Mouse (Mus musculus) heart, embryonic 13.5 days (tissue): ENCODE results near the gene Pacrg. TPM values are rescaled to one million over a fixed set of nuclear protein-coding genes. Genes with fewer than 3 reads are reported as not detected.

Experiments used
- ATAC-seq: fragments of 200-750 bp; cut with Nextera tagmentation; 2 replicates; pipeline ENCODE4 v1.8.0; 2017; ENCODE audit warnings: moderate TSS enrichment; ENCODE audit not compliant: insufficient number of reproducible peaks, low FRiP score, low TSS enrichment; ENCODE audit errors: extremely low read depth
- H3K27ac ChIP-seq: fragments of 300-500 bp; sonication (generic); replicated peaks from 2 replicates; pipeline ENCODE4 v1.5.1; 2015; ENCODE audit warnings: moderate library complexity, mild to moderate bottlenecking, inconsistent platforms
- H3K27me3 ChIP-seq: fragments of 300-500 bp; sonication (generic); replicated peaks from 2 replicates; pipeline ENCODE4 v1.6.1; 2015; ENCODE audit warnings: mild to moderate bottlenecking, inconsistent platforms
- H3K36me3 ChIP-seq: fragments of 300-500 bp; sonication (generic); 2 replicates; pipeline ENCODE4 v1.6.1; 2015; ENCODE audit warnings: mild to moderate bottlenecking, inconsistent platforms
- H3K4me1 ChIP-seq: fragments of 300-500 bp; sonication (generic); 2 replicates; pipeline ENCODE4 v1.6.1; 2015; ENCODE audit warnings: inconsistent platforms
- H3K4me2 ChIP-seq: fragments of 300-500 bp; sonication (generic); 2 replicates; pipeline ENCODE4 v1.6.1; 2015; ENCODE audit warnings: inconsistent platforms, mild to moderate bottlenecking, moderate library complexity
- H3K4me3 ChIP-seq: fragments of 300-500 bp; sonication (generic); 2 replicates; pipeline ENCODE4 v1.5.1; 2015; ENCODE audit warnings: moderate library complexity, mild to moderate bottlenecking, inconsistent platforms
- H3K9ac ChIP-seq: fragments of 300-500 bp; sonication (generic); 2 replicates; pipeline ENCODE4 v1.6.1; 2015; ENCODE audit warnings: inconsistent platforms, mild to moderate bottlenecking, moderate library complexity
- H3K9me3 ChIP-seq: fragments of 300-500 bp; sonication (generic); 2 replicates; pipeline ENCODE4 v1.6.1; 2016; ENCODE audit warnings: inconsistent platforms
- WGBS: fragments of 180-500 bp; shearing (Covaris S2); methylation state at CpG from one replicate; pipeline ENCODE4 v1.1.7; 2015; ENCODE audit warnings: mixed read lengths; 5-methylcytosine and 5-hydroxymethylcytosine counted together
- polyA plus RNA-seq: library from polyadenylated mRNA; unstranded; fragments of >200 nt; fragmentation: Nextera tagmentation; extraction: Ambion mirVana; gene quantifications from 2 replicates; pipeline ENCODE4 v1.2.1, GENCODE M21; 2015

The Pacrg gene
- polyA plus RNA-seq, 1 experiment from 2014 or later, result 0.64 TPM

- H3K9me3 ChIP-seq, result no peaks in the 10 kb centered on the region
- no peaks in the 10 kb centered on the region for H3K27me3 ChIP-seq
- H3K4me1 ChIP-seq, result peaks cover 68% of the 10 kb centered on the region
- H3K4me2 ChIP-seq, result no peak overlapping the region
- 72% methylated on average over 13 of the region's 13 CpGs for WGBS
- no peak for ATAC-seq
- H3K27ac ChIP-seq, result peak overlapping the region; percentile 20; the same call in 1 of the 2 replicates
- H3K36me3 ChIP-seq, result no peaks in the 10 kb centered on the region
- no peak overlapping the region for H3K9ac ChIP-seq
- no peak overlapping the region for H3K4me3 ChIP-seq
Observed at GRCm38 (mm10) chr17:10365501-10366482, 474.3 kb downstream of the Pacrg start.

- 85% methylated on average over 3 of the region's 3 CpGs for WGBS
- Histone ChIP-seq H3K27me3 (no peaks in the 10 kb centered on the region), H3K9me3 (no peaks in the 10 kb centered on the region), H3K9ac (no peak overlapping the region), H3K4me3 (no peak overlapping the region), H3K36me3 (no peaks in the 10 kb centered on the region), H3K4me2 (no peak overlapping the region), H3K27ac (0 out of 2 replicates have a peak overlapping the region, but pooled peaks have one; percentile 2), H3K4me1 (peaks cover 75% of the 10 kb centered on the region)
- no peak for ATAC-seq
Observed at GRCm38 (mm10) chr17:10363151-10363550, 477.0 kb downstream of the Pacrg start.

- WGBS, result 65% methylated on average over 7 of the region's 7 CpGs
- H3K27ac ChIP-seq, result 0 out of 2 replicates have a peak overlapping the region, but pooled peaks have one; percentile 29
- no peak for ATAC-seq
- H3K9me3 ChIP-seq, result no peaks in the 10 kb centered on the region
- H3K4me1 ChIP-seq, result peaks cover 74% of the 10 kb centered on the region
- no peak overlapping the region for H3K9ac ChIP-seq
- H3K4me3 ChIP-seq, result no peak overlapping the region
- H3K36me3 ChIP-seq, result no peaks in the 10 kb centered on the region
- no peak overlapping the region for H3K4me2 ChIP-seq
- H3K27me3 ChIP-seq, result no peaks in the 10 kb centered on the region
Observed at GRCm38 (mm10) chr17:10361882-10362291, 478.2 kb downstream of the Pacrg start.

DNA sequence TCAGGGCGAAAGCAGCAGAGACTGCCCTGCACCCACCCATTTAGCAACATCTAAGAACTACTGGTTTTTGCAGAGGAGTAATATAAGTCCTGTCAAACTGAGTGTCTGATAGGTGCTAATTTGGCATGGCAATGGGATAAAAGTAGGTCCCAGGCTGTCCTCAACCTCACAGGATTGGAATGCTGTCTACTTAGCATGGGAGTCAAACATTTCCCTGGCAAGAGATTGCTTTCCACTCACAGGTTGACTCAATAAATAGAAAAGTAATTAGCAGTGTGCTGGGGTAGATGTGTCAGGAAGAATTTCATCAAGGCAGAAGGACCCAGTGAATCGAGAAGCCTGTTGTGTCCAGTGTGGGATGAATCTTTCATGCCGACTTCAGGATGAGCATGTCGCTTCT is 479.4 kb downstream of the Pacrg start:
- WGBS, result 43% methylated on average over 4 of the region's 4 CpGs

DNA sequence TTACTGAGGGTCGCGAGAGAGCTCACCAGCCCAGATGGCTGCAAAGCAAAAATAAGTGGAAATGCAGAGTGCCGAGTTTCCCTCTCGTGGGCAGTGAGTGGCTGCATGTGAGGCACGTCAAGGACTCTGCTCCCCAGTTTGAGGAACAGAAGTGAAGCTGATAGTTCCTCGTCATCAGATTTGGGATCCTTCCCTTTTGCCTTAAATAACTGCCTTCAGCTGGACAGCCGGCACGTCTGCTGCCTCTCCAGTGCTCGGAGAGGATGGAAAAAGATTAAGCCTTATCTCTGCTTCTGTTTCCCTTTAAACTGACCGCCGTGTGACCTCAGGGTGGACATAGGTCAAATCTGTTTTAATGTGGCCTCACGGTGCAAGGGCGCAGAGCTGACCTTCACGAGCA is 480.6 kb downstream of the Pacrg start:
- no peaks in the 10 kb centered on the region for H3K9me3 ChIP-seq
- no peaks in the 10 kb centered on the region for H3K27me3 ChIP-seq
- H3K4me1 ChIP-seq, result peaks cover 69% of the 10 kb centered on the region
- no peak overlapping the region for H3K4me3 ChIP-seq
- WGBS, result 14% methylated on average over 14 of the region's 14 CpGs
- peak overlapping the region; percentile 40 for H3K4me2 ChIP-seq
- ATAC-seq, result no peak
- H3K36me3 ChIP-seq, result no peaks in the 10 kb centered on the region
- peak overlapping the region; percentile 90 for H3K27ac ChIP-seq
- peak overlapping the region; percentile 52; the same call in 1 of the 2 replicates for H3K9ac ChIP-seq

More for the DNA sequence above, 479.4 kb downstream of the Pacrg start:
- H3K9me3 ChIP-seq, result no peaks in the 10 kb centered on the region
- no peaks in the 10 kb centered on the region for H3K36me3 ChIP-seq
- no peak for ATAC-seq
- peak overlapping the region; percentile 37 for H3K9ac ChIP-seq
- peaks cover 75% of the 10 kb centered on the region for H3K4me1 ChIP-seq
- H3K27me3 ChIP-seq, result no peaks in the 10 kb centered on the region
- H3K4me3 ChIP-seq, result no peak overlapping the region
- peak overlapping the region; percentile 90 for H3K27ac ChIP-seq
- H3K4me2 ChIP-seq, result 0 out of 2 replicates have a peak overlapping the region, but pooled peaks have one; percentile 9

GRCm38 (mm10) chr17:10357348-10357747 is 482.8 kb downstream of the Pacrg start:
- Histone ChIP-seq H3K27ac (no peak overlapping the region), H3K4me3 (no peak overlapping the region), H3K9ac (no peak overlapping the region), H3K36me3 (no peaks in the 10 kb centered on the region), H3K4me1 (peaks cover 60% of the 10 kb centered on the region), H3K4me2 (no peak overlapping the region), H3K27me3 (no peaks in the 10 kb centered on the region), H3K9me3 (no peaks in the 10 kb centered on the region)
- ATAC-seq, result no peak
- WGBS, result 80% methylated on average over 12 of the region's 12 CpGs

DNA sequence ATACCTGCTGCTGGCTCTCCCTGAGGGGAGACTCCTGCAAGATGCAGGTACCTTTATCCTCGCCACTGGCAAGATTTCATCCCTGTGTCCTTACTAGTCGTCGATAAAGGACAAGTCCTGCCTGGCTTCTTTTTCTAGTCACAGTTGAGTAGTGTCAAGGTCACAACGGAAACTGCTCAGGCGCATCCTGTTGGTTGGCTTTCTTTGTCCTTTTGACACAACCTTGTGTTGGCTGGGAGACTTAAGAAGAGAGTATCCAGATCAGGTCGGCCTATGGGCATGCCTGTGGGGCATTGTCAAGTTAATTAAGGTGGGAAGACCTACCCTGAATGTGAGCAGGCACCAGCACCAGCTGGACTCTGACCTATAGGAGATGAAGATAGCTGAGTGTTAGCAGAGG is 483.8 kb downstream of the Pacrg start:
- WGBS, result 47% methylated on average over 6 of the region's 6 CpGs
- H3K9ac ChIP-seq, result 0 out of 2 replicates have a peak overlapping the region, but pooled peaks have one; percentile 24

GRCm38 (mm10) chr17:10355746-10356145 is 484.4 kb downstream of the Pacrg start:
- no peaks in the 10 kb centered on the region for H3K36me3 ChIP-seq
- H3K27me3 ChIP-seq, result no peaks in the 10 kb centered on the region
- 32% methylated on average over 8 of the region's 8 CpGs for WGBS
- no peak for ATAC-seq
- H3K4me3 ChIP-seq, result no peak overlapping the region
- no peaks in the 10 kb centered on the region for H3K9me3 ChIP-seq
- peaks cover 49% of the 10 kb centered on the region for H3K4me1 ChIP-seq
- H3K9ac ChIP-seq, result 0 out of 2 replicates have a peak overlapping the region, but pooled peaks have one; percentile 24
- H3K4me2 ChIP-seq, result no peak overlapping the region
- H3K27ac ChIP-seq, result no peak overlapping the region

More for the DNA sequence above, 483.8 kb downstream of the Pacrg start:
- H3K4me3 ChIP-seq, result no peak overlapping the region
- peaks cover 55% of the 10 kb centered on the region for H3K4me1 ChIP-seq
- no peak overlapping the region for H3K4me2 ChIP-seq
- H3K27ac ChIP-seq, result no peak overlapping the region
- no peaks in the 10 kb centered on the region for H3K9me3 ChIP-seq
- H3K27me3 ChIP-seq, result no peaks in the 10 kb centered on the region
- H3K36me3 ChIP-seq, result no peaks in the 10 kb centered on the region
- no peak for ATAC-seq

Other genes with a start within 250 kb of the Pacrg start
- gene Prkn, start 73 bp upstream of the Pacrg start, polyA plus RNA-seq, result 1.7 and 1.8 TPM in 2 replicates